Mouse (Mus musculus): ENCODE measurements around the gene Tmem207.
"Not testable (repeated sequence)": the region's sequence is repeated elsewhere in the genome, so short reads cannot be mapped to it uniquely, and the experiment has no call there.

Tmem207 gene

DNA sequence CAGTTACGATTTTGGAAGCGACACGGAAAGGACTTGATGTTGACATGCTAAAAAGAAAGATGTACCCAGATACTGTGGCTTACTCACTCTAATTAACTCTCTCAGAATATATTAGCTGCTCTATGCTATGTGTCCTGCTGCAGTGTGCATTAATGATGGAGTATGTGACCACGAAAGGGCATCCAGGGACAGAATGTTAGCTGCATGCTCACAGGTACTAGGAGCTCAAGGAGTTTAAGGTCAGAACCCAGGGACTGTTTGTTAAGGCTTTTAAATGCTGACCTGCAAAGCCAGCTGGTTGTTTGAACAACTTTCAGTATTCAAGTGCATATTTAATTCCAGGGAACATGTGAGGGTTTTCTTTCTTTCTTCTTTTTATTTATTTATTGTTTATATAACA lies at the start of gene Tmem207:
TSS of gene Tmem207 (minus strand) at position 101 of the 400 bp plus-strand sequence.
- no peak for DNase-seq

DNA sequence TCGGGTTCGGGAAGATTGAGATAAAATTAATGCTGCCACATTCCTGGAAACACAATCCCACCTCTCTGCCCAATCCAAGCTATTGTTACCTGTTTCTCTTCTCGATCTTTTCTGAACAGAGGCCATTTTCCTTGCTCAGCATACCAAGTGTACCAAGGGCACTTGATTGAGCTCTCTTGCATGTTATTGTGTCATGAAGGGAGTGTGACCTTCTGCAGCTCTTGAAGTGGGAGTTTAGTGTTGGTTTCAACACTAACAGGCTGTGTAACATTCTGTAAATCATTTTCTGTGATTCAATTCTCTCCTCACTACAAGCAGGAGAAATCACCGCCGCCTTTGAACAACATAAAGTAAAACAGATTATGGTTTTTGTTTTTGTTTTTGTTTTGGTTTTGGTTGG lies 47.6 kb upstream of the Tmem207 start:
- DNase-seq = no peak

DNA sequence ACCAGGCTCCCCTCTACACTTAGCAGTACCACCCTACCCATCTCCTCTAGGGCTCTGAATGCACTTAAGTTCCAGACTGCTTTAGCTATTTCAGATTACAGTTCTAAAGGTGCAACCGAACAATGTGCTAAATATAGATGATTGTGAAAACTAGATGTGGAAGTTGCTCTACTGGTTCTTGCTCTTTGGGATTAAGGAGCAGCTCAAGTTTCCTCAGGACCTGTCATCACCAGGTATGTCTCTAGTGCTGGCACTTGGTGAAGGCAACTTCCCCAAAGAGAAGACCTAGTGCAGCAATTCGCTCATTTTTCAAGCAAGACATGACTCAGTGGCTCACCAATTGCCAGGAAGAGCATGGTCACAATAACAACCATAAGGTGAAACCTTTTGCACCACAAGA lies 45.3 kb upstream of the Tmem207 start:
- no peak for DNase-seq

DNA sequence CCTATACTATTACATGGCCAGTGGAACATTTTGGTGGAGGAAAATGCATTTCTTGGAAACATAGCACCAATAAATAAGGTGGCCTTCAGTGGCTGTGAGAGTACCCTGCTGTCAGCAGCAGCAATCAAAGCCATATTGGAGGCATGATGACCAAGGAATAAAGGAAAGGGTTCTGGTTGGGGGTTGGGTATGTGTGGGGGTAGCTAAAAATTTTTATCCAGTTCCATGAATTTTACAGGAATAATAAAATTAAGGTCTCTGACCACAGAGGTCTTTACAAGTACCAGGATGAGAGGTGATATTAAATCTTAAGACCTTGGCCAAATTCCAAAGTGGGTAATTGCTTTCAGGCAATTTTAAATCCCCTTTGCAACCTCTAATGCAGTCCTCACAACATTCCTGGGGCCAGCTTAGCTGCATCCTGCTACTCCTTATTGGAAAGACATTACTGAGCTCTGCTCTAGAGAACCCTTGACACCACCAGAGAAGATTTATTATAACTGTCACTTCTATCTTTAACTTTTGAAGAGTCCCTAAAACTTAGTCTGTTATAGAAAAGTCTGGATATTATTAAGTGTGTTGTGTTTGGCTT lies 42.9 kb upstream of the Tmem207 start:
- DNase-seq = no peak

DNA sequence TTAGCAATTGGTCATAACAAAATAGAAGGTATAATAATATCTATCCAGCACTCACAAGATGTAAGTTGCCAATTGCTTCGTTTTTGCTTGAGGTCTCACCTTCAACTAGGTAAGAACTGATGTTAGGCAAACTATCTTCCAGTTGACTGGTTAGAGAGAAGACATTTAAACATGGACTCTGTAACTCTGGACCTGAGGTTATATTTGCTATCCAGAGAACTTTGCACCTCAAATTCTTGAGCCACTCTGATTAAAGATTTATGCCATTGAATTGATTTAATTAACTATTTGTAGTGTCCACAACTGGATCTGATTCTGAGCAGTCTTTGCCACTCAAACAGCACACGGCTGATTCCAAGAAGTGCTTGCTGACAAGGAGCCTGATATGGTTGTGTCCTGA lies 36.2 kb upstream of the Tmem207 start:
- DNase-seq = no peak

DNA sequence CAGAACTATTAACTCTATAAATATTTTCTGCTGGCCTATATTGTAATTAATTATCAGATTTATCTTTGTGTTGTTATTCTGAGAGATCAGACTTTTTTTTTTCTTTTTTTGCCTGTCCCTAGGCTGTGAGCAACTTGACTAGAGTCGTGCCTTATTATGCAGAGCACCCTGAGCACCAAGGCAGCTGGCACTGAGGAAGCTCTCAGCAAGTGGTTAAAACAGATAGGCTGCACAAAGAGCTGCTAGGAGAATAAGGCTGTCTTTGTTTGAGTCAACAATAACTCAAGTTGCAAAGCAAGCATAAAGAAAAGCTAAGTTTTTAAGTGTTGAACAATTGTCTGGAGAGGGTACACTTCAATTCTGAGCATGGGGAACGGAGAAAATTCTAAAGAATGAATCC lies 35.2 kb upstream of the Tmem207 start:
- DNase-seq = no peak

DNA sequence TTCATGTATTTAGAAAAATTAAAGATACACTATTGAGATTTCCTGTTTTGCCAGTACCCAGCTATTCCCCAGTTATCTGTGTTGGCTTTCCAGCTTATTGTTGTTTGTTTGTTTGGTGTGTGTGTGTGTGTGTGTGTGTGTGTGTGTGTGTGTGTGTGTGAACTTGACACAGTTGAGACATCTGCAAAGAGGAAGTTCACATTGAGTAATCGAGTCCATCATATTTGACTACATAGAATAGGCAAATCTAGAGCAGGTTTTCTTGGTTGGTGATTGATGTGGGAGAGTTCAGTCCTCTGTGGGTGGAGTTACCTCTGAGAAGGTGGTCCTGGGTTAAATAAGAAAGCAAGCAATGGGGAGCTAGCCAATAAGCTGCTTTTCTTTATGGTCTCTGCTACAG lies 32.2 kb upstream of the Tmem207 start:
- no peak for DNase-seq

DNA sequence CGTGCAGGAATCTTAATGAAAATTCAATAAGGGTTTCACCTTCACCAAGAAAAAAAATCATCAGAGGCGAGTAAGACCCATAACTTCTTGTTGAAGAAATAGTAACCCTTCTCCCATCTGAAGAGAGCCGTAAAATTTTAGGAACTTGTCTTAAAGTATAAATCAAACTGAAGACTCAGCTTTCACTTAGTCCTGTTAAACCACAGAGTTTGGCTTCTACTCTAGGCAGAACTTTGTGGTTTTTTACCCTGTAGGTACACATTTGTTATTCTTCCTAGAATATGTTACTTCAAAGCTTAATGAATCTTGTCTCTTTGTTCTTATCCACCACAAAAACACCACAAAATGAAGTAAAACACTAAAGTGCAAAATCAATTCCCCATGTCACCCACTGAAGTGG lies 25.7 kb upstream of the Tmem207 start:
- DNase-seq = no peak

DNA sequence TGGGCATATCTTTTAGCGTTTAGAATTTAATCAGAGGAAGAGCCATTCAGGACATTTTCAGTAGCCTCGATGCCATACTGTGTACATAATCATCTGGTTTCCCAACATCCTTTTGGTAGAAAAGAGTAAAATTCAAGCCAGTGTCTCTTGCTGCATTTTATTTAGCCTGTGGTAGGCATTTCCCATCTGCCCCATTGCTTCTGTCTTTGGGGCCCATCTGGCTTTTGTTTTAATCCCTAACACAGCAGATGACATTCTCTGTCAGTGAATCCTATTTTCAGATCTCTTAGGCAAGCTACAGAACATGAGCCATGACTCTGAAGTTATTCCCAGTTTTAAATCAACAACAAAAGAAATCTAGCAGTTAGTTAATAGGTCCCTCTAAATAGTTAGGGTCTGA lies 22.7 kb upstream of the Tmem207 start:
- DNase-seq = no peak

DNA sequence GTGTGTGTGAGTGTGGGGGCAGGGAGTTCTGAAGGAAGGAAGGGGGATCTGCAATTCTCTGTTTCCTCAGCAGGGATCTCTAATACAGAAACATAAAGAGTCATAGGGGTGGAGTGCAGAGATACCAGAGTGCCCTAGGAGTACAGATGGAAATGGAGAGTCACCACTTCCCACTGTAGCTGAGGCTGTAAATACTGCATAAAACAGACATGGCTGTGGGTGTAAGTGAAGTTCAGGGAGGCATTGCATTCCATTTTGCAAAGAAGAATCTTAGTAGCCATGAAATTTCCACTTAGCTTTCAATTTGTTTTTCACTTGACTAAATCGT lies 20.3 kb upstream of the Tmem207 start:
- no peak for DNase-seq

DNA sequence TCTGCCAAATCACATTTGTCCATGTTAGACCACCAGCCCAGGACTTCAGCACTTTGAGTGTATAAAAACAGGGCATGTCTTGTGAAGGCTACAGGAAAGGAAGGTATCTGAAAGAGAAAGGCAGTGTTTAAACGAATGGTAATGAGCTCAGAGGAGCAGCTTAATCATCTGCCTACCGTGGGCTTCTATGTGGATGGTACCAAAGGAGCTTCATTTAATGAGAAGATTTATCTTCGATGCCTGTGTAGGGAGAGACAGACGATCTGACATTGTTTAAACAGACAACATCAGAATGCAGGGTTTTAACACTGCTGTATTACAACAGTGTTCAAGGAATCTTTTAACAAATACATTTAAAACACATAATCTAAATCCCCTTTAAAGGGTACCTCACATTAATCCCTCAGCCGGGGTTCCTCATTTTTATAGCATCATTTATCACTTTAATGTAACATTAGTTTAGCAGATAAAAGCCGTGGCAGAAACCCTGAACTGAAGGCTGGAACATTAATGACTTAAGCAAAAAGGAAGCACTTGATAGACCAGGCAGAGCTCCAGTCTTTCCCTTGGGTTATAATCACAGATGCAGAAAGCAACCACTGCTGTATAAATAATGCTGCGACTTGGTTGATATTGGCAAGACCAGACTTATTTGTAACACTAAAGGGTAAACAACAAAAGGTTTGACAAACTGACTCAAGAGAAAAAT lies 19.8 kb upstream of the Tmem207 start:
- no peak for DNase-seq

DNA sequence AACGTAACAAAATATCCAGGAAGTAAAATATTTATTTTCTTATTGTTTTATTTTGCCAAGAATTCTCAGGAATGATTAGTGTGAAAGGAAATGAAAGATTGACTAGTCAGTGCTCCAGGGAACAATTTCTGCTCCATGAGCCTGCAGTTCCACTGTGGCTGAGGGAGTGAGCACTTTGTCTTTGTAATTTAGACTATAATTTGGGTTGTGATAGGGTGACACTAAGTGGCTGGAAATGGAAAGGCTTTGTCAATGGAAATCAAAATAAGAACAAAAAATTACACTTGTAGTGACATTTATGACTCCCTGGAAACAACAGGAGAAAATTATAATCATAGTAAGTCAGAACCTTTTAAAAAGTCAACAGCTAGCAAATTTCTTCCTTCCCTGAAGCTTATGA lies 5.7 kb upstream of the Tmem207 start:
- DNase-seq = no peak

DNA sequence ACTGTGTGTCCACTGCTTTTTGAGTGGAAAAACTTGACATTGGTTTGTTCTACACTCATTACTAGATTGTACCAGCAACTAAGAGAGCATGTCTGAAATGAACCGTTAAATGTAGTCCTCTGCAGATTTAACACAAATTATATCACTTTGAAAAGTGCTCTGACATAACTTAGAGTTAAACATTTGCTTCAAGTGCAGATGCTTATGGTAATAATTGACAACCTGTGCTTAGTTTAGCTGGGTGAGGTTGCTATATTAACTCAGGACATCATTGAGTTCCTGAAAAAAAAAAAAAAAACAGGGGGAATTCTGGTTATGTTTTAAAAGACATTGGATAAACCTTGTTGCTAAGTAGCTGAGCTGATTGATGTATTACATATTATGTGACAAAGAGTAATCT lies 3.9 kb upstream of the Tmem207 start:
- DNase-seq = no peak

DNA sequence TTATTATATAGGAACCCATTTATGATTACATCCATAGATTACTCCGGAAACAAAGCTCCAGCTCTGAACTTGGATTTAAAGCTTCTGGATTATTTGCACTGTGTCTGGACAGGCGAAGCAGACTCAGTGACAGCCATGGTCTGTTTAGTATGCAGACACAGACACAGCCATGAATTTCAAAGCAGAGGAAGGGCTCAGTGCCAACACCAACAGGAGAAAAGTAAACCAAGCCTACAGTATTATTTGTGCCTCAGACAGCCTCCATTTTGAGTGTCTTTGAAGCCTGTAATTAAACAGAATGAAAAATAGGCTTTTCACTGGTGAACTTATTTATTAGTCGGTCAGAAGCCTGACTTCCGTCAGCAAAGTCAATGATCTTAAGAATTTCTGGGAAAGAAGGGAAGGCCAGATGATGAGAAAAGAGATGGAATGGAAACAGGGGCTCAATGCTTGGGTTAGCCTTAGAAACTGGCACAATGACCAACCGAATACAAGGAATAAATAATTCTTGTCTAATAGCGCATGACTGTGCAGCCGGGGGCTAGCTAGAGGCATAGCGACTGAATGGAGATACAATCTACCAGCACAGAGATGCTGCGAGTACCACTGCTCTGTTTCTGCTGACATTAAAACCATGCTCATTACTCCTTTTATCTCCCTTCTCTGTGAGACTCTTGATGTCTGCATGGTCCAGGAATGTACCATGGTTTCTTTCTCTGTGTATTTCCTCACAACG lies 1.5 kb upstream of the Tmem207 start:
- peak; percentile 44 to 47 for DNase-seq

DNA sequence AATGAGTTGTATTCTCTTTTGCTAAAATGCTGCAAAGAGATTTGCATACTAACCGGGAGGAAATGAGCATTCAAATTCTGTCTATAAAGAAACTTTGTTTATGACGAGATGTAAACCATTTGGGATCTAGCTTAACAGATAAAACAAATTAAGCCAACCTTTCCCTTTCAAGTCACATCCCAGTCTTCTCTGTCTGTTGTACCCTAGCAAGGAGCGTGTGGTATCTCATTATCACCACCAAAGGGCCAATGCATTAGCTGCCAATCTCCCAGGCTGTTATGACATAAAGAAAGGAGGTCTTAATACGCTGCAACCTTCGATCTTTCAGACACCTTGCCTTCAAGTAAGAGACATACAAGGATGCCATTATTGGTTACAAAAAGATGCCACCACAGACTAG lies 737 bp downstream of the Tmem207 start:
- DNase-seq = no peak

DNA sequence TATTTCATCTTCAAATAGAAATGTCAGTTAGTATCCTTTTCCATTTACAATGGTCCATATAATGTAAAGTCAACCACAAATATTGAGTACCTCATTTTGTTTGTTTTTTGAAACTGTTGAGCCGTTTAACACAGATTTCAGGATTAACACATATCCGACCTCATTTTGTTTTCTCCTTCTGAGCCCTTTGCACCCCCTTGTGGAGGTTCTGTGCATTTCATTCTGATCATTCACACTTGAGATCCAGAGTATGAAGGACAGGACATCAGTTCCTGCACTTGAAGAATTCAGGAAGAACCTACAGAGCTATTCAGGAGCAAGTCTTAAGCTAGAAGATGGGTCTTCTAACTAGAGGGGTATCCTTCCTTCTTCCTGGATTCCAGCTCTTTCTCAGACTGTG lies 7.0 kb downstream of the Tmem207 start:
- peak in 1 of 2 experiments; percentile 75 for DNase-seq

DNA sequence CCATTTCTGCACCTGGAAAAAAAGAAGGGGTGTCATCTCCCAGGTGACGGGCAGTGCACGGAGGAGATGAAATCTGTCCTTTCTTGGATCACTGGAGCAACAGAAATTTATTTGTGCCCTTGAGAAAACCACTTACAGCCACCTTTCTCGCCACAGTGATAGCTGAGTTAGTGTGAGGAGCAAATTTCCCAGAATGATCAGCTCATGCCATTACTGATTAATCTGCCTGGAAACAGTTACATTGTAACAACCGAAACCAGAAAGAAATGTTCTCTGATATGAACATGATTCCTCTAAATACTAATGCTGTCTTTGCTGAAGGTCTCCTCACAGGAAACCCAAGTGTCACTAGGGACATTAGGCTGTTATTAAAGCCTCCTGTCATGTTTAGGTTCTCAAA lies 21.6 kb downstream of the Tmem207 start:
- DNase-seq = peak; percentile 18 to 29

DNA sequence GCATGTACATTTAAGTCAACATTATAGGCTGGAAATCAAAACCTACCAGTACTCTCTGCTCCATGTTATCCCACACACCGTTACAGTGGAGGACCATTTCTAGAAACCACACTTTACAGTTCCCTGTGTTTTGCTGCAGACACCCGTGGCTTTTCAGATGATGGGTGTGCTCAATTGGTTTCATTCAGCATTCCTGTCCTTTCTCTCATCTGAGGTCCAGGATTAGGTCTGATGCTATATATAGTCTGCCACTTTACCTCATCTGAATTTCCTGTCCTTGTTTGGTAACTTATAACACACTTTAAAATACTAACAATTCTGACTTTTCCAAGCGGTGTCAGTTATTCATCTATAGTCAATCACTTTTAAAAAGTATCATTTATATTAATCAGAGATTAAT lies 25.8 kb downstream of the Tmem207 start:
- DNase-seq = no peak

DNA sequence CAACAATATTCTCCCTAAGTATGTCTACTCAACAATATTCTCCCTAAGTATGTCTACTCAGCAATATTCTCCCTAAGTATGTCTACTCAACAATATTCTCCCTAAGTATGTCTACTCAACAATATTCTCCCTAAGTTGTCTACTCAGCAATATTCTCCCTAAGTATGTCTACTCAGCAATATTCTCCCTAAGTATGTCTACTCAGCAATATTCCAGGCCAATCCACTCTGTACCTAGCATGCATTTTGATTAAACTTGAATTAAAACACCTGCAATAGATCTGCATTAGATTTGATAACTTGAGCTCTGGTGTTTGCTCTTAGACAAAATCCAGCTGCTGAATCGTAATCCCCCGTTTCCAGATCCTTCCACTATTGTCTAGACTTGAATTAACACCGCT lies 26.9 kb downstream of the Tmem207 start:
- DNase-seq = not testable (repeated sequence)

DNA sequence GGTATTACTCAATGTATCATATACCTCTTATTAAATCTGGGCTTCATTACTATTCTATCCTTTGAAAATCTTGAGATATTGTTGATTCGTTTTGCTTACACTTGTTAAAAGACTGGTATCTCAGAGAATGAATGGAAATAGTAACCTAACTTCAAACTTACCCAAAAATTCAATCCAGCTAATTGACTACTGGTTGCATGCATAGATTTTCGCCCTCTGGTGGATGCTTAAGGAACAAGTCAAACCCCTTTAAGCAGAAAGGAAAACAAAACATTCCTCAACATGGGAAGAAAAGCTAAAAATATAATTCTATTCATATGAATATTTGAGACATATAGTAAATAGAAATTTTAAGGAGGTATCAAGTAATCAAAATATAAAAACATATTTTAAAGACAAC lies 30.8 kb downstream of the Tmem207 start:
- peak in 1 of 2 experiments; percentile 54 for DNase-seq

DNA sequence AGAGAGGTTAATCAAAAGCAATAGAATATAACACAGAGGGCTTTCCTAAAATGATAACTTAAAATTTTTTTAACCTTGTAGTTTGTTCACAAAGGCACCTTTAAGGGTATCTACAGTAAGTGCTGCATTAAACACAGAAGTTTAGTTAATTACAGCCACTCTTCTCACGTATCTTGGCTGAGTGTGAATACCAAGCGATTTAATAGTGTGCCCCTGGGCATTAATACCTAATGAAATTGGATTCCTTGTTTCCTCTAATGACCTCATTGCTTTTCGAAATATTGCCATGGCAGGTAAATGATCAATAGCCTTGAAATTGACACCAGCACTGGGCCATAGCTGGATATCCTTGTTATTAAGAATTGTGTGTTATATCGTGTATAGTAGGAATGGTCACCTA lies 55.3 kb downstream of the Tmem207 start:
- DNase-seq = no peak

DNA sequence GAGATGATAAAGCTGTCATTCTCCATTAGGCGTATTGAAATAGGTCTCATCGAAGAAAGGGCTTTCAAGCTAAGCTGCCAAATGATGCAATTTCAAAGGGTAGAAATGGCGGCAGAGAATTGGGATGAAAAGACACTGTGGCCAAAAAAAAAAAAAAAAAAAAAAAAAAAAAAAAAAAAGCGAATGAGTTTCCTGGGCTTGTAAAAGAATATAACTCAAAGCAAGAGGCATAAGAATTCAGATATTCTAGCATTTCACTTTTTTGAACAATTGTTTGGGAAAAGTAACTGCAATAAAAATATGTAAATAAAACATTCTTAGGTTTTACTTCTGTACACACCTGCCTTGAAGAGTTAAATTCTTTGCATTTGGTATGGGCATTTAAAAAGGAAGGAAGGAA lies 60.0 kb downstream of the Tmem207 start:
- no peak for DNase-seq

DNA sequence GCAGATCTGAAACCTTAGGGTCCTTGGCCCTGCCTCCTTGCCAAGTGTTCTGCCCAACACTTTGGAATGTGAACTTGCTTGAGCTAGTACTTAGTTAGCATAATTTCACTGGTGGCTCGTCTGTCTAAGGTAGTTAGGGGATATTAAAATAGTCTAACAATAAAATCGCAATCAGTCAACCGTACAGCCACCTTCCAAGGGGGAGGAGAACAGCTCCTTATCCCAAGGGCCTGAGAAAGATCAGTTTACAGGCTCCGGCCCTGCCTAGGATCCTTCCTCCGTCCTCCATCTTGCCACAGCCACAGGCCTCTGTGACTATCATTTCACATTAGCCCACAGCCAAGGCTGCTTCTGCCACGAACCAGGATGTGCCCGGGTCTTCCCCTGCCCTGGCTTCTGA lies 63.7 kb downstream of the Tmem207 start, which contains the start of gene Cldn16:
TSS of gene Cldn16 (plus strand) at position 301 of the 400 bp plus-strand sequence.
- peak; percentile 2 to 34 for DNase-seq

DNA sequence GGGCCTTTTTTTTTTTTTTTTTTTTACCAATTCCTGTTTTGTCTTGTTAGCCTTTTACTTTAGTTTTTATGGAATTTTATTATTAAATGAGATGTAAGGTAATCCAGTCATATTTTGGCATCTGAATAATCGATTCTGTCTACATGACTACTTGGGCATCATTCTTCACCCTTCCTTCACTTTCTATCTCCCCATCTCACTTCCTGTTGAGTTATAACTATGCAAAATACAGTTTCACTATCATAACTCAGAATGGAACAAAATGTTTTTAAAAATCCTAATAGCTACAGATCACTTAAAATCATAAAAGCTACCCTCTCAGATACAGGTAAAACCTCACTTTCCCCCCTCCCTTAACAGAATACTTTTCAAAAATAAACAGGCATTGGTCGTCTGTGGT lies 70.4 kb downstream of the Tmem207 start:
- DNase-seq = no peak
